ENCODE assay signal across 9 mouse cellular contexts in genomic region chr11:55262000-55262399, GRCm38 (mm10). TPM values are rescaled to one million over a fixed set of nuclear protein-coding genes. Genes with fewer than 3 reads are reported as not detected.
DNase-seq lines count a peak whose midpoint lies in the region.
"Had no signal": no experiment of that assay in that cellular context is flagged by ENCODE, and none has a peak within 500 bp of the region (broad histone marks: within the 10 kb centered on the region; RNA-seq: fewer than 3 reads in every experiment).

No protein-coding gene starts in this region.

- no peaks in the 10 kb centered on the region for H3K9me3 ChIP-seq in heart, embryonic 10.5 days
- no peaks in the 10 kb centered on the region for H3K9me3 ChIP-seq in embryonic facial prominence, embryonic 10.5 days

- no peaks in the 10 kb centered on the region for H3K36me3 ChIP-seq in heart, embryonic 10.5 days
- H3K36me3 ChIP-seq in embryonic facial prominence, embryonic 10.5 days (replicated peaks) = no peaks in the 10 kb centered on the region

- 67% methylated on average over 5 of the region's 5 CpGs for WGBS in heart, embryonic 10.5 days
- 72% methylated on average over 5 of the region's 5 CpGs for WGBS in embryonic facial prominence, embryonic 10.5 days

- H3K27ac ChIP-seq in heart, embryonic 10.5 days = no peak overlapping the region
- H3K27ac ChIP-seq in embryonic facial prominence, embryonic 10.5 days (replicated peaks) = no peak overlapping the region

- H3K4me3 ChIP-seq in heart, embryonic 10.5 days = no peak overlapping the region
- no peak overlapping the region for H3K4me3 ChIP-seq in embryonic facial prominence, embryonic 10.5 days

- no peaks in the 10 kb centered on the region for H3K4me1 ChIP-seq in heart, embryonic 10.5 days
- no peaks in the 10 kb centered on the region for H3K4me1 ChIP-seq in embryonic facial prominence, embryonic 10.5 days

- peak; percentile 96 for DNase-seq in heart, adult 11 months
- no peak for DNase-seq in heart, embryonic 10.5 days (ENCODE audit: low spot score)
- DNase-seq in Muller cell, postnatal 12 days (ENCODE audit: inconsistent ontology term) = peak; percentile 71
- peak; percentile 94 to 96 for DNase-seq in cerebellum, adult 18-20 months
- peak; percentile 86 for DNase-seq in gastrocnemius, postnatal 25 days
- no peak for DNase-seq in lung, postnatal 25 days (ENCODE audit: low spot score)
- no peak for DNase-seq in urinary bladder, adult 2 months (ENCODE audit: low spot score)
- no peak for DNase-seq in embryonic facial prominence, embryonic 10.5 days (ENCODE audit: low spot score)
- DNase-seq: lung, adult 2 months had no signal

- no peaks in the 10 kb centered on the region for H3K27me3 ChIP-seq in heart, embryonic 10.5 days (ENCODE audit: insufficient read depth, poor library complexity, severe bottlenecking)
- H3K27me3 ChIP-seq in embryonic facial prominence, embryonic 10.5 days (replicated peaks; ENCODE audit: low read depth, poor library complexity, severe bottlenecking) = no peaks in the 10 kb centered on the region

RNA-seq across cellular contexts. Expression of gene Slc36a1, which starts 57.9 kb away (rescaled TPM):
- 1.3 TPM in 2 replicates for polyA plus RNA-seq in heart, embryonic 10.5 days (2016; fragmentation: Nextera tagmentation; extraction: Ambion mirVana)
- total RNA-seq in gastrocnemius, postnatal 25 days (2021) = 1 to 10 TPM; 5.2 to 5.8 TPM
- polyA plus RNA-seq in urinary bladder, adult 2 months (2012; rRNA removed) = 14.0 and 17.3 TPM in 2 replicates
- 1.3 and 1.6 TPM in 2 replicates for polyA plus RNA-seq in embryonic facial prominence, embryonic 10.5 days (2016; fragmentation: Nextera tagmentation; extraction: Ambion mirVana)

Comparison
In these comparisons a context has a peak if more than half of its experiments do, and no peak if none do; other contexts are left out.
1. DNase-seq: peak in heart, adult 11 months (single experiment), Muller cell, postnatal 12 days (single experiment), cerebellum, adult 18-20 months (2 of 2) and gastrocnemius, postnatal 25 days (single experiment); none in heart, embryonic 10.5 days (single experiment), lung, postnatal 25 days (single experiment), urinary bladder, adult 2 months (single experiment) and embryonic facial prominence, embryonic 10.5 days (single experiment).